Mouse (Mus musculus): ENCODE data around the gene Mtln. TPM values are rescaled to one million over a fixed set of nuclear protein-coding genes. Genes with fewer than 3 reads are reported as not detected.

The Mtln gene
- polyA plus RNA-seq, 1 experiment from 2014 or later: 66.2 TPM

DNA sequence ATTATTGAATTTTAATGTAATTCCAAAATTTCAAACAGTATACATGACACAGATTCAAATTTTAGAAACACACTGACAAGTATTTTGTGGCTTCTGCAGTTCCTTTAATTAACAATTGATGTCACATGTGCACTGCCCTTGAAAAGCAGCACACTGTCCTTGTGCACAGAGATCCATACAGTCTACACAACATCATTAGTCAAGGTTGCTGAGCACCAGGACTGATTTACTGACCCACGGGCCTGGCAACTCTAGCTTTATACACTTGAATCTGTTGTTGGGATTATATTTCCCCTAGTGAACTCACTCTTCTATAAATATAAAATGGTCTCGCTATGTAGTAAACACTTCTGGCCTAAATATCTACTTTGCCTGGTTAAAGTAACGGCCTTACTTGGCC, 17.3 kb downstream of the Mtln start:
- no peaks in the 10 kb centered on the region for H3K27me3 ChIP-seq (ENCODE audit: insufficient read depth, low read length)
- peaks cover 19% of the 10 kb centered on the region for H3K36me3 ChIP-seq (ENCODE audit: insufficient read depth, low read length)
- H3K4me3 ChIP-seq (replicated peaks; ENCODE audit: low read depth, low read length): no peak overlapping the region
- no peak overlapping the region for H3K4me2 ChIP-seq (ENCODE audit: low read length)
- no peak for ATAC-seq (replicated peaks; ENCODE audit: low FRiP score, low read depth)
- H3K4me1 ChIP-seq (replicated peaks; ENCODE audit: insufficient read depth, low read length): no peaks in the 10 kb centered on the region
- no peaks in the 10 kb centered on the region for H3K9me3 ChIP-seq (replicated peaks; ENCODE audit: low read length)
- no peak overlapping the region for H3K9ac ChIP-seq (ENCODE audit: low read depth, low read length)
- DNase-seq (ENCODE audit: low spot score): no peak
- no peak for TF ChIP-seq CTCF (IDR thresholded peaks at IDR 0.05; ENCODE audit: low read depth)
- no peak overlapping the region for H3K27ac ChIP-seq
- WGBS: 57% methylated on average over 3 of the region's 3 CpGs

DNA sequence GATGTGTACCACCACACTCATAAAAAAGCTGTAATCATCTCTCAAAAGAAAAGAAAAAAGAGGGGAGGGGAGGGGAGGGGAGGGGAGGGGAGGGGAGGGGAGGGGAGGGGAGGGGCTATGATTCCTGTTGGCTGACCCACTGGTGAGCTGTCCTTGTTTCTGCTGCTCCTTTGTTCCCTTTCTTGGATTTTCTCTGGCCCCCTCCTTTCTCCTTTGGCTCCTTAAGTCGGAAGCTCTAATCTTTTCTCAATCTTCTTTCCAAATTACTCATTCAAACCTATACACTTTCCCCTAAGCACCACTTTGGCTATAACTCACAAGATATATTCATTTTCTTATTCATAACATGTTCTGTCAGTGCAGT, 17.7 kb downstream of the Mtln start:
- no peak for TF ChIP-seq CTCF (IDR thresholded peaks at IDR 0.05; ENCODE audit: low read depth)
- no peak for ATAC-seq (replicated peaks; ENCODE audit: low FRiP score, low read depth)
- H3K9me3 ChIP-seq (replicated peaks; ENCODE audit: low read length): no peaks in the 10 kb centered on the region
- H3K27me3 ChIP-seq (ENCODE audit: insufficient read depth, low read length): no peaks in the 10 kb centered on the region
- no peaks in the 10 kb centered on the region for H3K4me1 ChIP-seq (replicated peaks; ENCODE audit: insufficient read depth, low read length)
- no peak overlapping the region for H3K4me2 ChIP-seq (ENCODE audit: low read length)
- H3K9ac ChIP-seq (ENCODE audit: low read depth, low read length): no peak overlapping the region
- no peak for DNase-seq (ENCODE audit: low spot score)
- 38% methylated on average over 1 of the region's 1 CpGs for WGBS
- H3K27ac ChIP-seq: no peak overlapping the region
- H3K4me3 ChIP-seq (replicated peaks; ENCODE audit: low read depth, low read length): no peak overlapping the region
- peaks cover 23% of the 10 kb centered on the region for H3K36me3 ChIP-seq (ENCODE audit: insufficient read depth, low read length)

GRCm38 (mm10) chr2:127773938-127774577, 18.2 kb downstream of the Mtln start:
- no peaks in the 10 kb centered on the region for H3K9me3 ChIP-seq (replicated peaks; ENCODE audit: low read length)
- ATAC-seq (replicated peaks; ENCODE audit: low FRiP score, low read depth): no peak
- H3K27me3 ChIP-seq (ENCODE audit: insufficient read depth, low read length): no peaks in the 10 kb centered on the region
- no peak for TF ChIP-seq CTCF (IDR thresholded peaks at IDR 0.05; ENCODE audit: low read depth)
- H3K9ac ChIP-seq (ENCODE audit: low read depth, low read length): no peak overlapping the region
- H3K36me3 ChIP-seq (ENCODE audit: insufficient read depth, low read length): peaks cover 26% of the 10 kb centered on the region
- H3K4me1 ChIP-seq (replicated peaks; ENCODE audit: insufficient read depth, low read length): no peaks in the 10 kb centered on the region
- no peak overlapping the region for H3K4me3 ChIP-seq (replicated peaks; ENCODE audit: low read depth, low read length)
- 52% methylated on average over 15 of the region's 15 CpGs for WGBS
- DNase-seq (ENCODE audit: low spot score): no peak
- H3K27ac ChIP-seq: no peak overlapping the region
- H3K4me2 ChIP-seq (ENCODE audit: low read length): no peak overlapping the region

DNA sequence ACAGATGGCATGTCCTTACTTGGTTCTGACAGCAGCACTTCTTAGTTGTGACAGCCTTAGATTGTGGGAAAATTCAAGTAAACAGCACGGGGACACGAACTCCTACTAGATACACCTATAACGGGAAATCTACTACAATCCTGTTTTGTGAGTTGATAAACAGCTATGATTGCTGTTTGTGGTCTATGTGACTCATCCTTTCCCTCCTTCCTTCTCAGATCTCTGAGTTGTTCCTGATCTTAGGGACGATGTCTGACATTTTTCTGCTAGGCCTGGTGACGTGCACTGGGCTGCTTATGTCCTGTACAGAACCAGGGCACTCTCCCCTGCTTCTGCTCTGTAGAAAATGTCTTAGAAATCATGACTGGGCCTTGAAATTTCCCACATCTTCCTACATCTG, 30.7 kb downstream of the Mtln start:
- no peak overlapping the region for H3K4me2 ChIP-seq (ENCODE audit: low read length)
- 0 out of 2 replicates have a peak, but pooled peaks cover 4% of the 10 kb centered on the region for H3K36me3 ChIP-seq (ENCODE audit: insufficient read depth, low read length)
- no peaks in the 10 kb centered on the region for H3K9me3 ChIP-seq (replicated peaks; ENCODE audit: low read length)
- no peak overlapping the region for H3K4me3 ChIP-seq (replicated peaks; ENCODE audit: low read depth, low read length)
- ATAC-seq (replicated peaks; ENCODE audit: low FRiP score, low read depth) (no peak), DNase-seq (ENCODE audit: low spot score) (no peak)
- 88% methylated on average over 5 of the region's 5 CpGs for WGBS
- no peaks in the 10 kb centered on the region for H3K27me3 ChIP-seq (ENCODE audit: insufficient read depth, low read length)
- H3K27ac ChIP-seq: no peak overlapping the region
- H3K4me1 ChIP-seq (replicated peaks; ENCODE audit: insufficient read depth, low read length): no peaks in the 10 kb centered on the region
- no peak overlapping the region for H3K9ac ChIP-seq (ENCODE audit: low read depth, low read length)
- no peak for TF ChIP-seq CTCF (IDR thresholded peaks at IDR 0.05; ENCODE audit: low read depth)

- ATAC-seq (replicated peaks; ENCODE audit: low FRiP score, low read depth) (no peak), DNase-seq (ENCODE audit: low spot score) (no peak)
- H3K27me3 ChIP-seq (ENCODE audit: insufficient read depth, low read length): no peaks in the 10 kb centered on the region
- 0 out of 2 replicates have a peak, but pooled peaks cover 4% of the 10 kb centered on the region for H3K36me3 ChIP-seq (ENCODE audit: insufficient read depth, low read length)
- no peak overlapping the region for H3K4me3 ChIP-seq (replicated peaks; ENCODE audit: low read depth, low read length)
- no peak for TF ChIP-seq CTCF (IDR thresholded peaks at IDR 0.05; ENCODE audit: low read depth)
- H3K4me1 ChIP-seq (replicated peaks; ENCODE audit: insufficient read depth, low read length): no peaks in the 10 kb centered on the region
- WGBS: 79% methylated on average over 10 of the region's 10 CpGs
- no peak overlapping the region for H3K9ac ChIP-seq (ENCODE audit: low read depth, low read length)
- no peaks in the 10 kb centered on the region for H3K9me3 ChIP-seq (replicated peaks; ENCODE audit: low read length)
- H3K4me2 ChIP-seq (ENCODE audit: low read length): no peak overlapping the region
- H3K27ac ChIP-seq: no peak overlapping the region
These were observed 31.8 kb downstream of the Mtln start for GRCm38 (mm10) chr2:127760429-127761000.

GRCm38 (mm10) chr2:127760014-127760413, 32.3 kb downstream of the Mtln start:
- Histone ChIP-seq H3K4me2 (ENCODE audit: low read length) (no peak overlapping the region), H3K9me3 (replicated peaks; ENCODE audit: low read length) (no peaks in the 10 kb centered on the region), H3K36me3 (ENCODE audit: insufficient read depth, low read length) (0 out of 2 replicates have a peak, but pooled peaks cover 4% of the 10 kb centered on the region), H3K27ac (no peak overlapping the region), H3K4me1 (replicated peaks; ENCODE audit: insufficient read depth, low read length) (no peaks in the 10 kb centered on the region), H3K9ac (ENCODE audit: low read depth, low read length) (no peak overlapping the region), H3K4me3 (replicated peaks; ENCODE audit: low read depth, low read length) (no peak overlapping the region), H3K27me3 (ENCODE audit: insufficient read depth, low read length) (no peaks in the 10 kb centered on the region)
- ATAC-seq (replicated peaks; ENCODE audit: low FRiP score, low read depth) (no peak), DNase-seq (ENCODE audit: low spot score) (no peak)
- WGBS: 89% methylated on average over 6 of the region's 6 CpGs
- no peak for TF ChIP-seq CTCF (IDR thresholded peaks at IDR 0.05; ENCODE audit: low read depth)
